Mouse (Mus musculus): ENCODE results near the gene Pde4a. TPM values are rescaled to one million over a fixed set of nuclear protein-coding genes. Genes with fewer than 3 reads are reported as not detected.
A peak's percentile ranks its signal among the peaks of the same experiment; 100 is the strongest.

Pde4a gene
- polyA plus RNA-seq, 1 experiment from 2014 or later, result 9.4 TPM

GRCm38 (mm10) chr9:21149077-21149653 lies 16.3 kb upstream of the Pde4a start:
- WGBS, result 12% methylated on average over 8 of the region's 8 CpGs
- peaks cover 17% of the 10 kb centered on the region for H3K36me3 ChIP-seq
- peak overlapping the region; percentile 85; the same call in 1 of the 2 replicates for H3K27ac ChIP-seq (replicated peaks)
- H3K27me3 ChIP-seq, result no peaks in the 10 kb centered on the region
- H3K4me1 ChIP-seq, result peaks cover 52% of the 10 kb centered on the region
- ATAC-seq (ENCODE audit: insufficient number of reproducible peaks, low FRiP score, low TSS enrichment, low read depth), result no peak
- H3K4me3 ChIP-seq (replicated peaks), result peak overlapping the region; percentile 83
- H3K4me2 ChIP-seq (replicated peaks), result peak overlapping the region; percentile 83
- peak overlapping the region; percentile 78 for H3K9ac ChIP-seq
- H3K9me3 ChIP-seq (replicated peaks), result no peaks in the 10 kb centered on the region

- Histone ChIP-seq H3K4me3 (replicated peaks) (peak within 1 kb of the TSS; percentile 83), H3K4me2 (replicated peaks) (peak within 1 kb of the TSS; percentile 83), H3K27ac (replicated peaks) (peak within 1 kb of the TSS; percentile 85), H3K9ac (peak within 1 kb of the TSS; percentile 78), H3K4me1 (peaks cover 55% of the 10 kb centered on the region), H3K9me3 (replicated peaks) (no peaks in the 10 kb centered on the region), H3K36me3 (peaks cover 10% of the 10 kb centered on the region), H3K27me3 (no peaks in the 10 kb centered on the region)
- ATAC-seq (ENCODE audit: insufficient number of reproducible peaks, low FRiP score, low TSS enrichment, low read depth), result peak; percentile 94
- 3% methylated on average over 56 of the region's 56 CpGs for WGBS
Measured at GRCm38 (mm10) chr9:21149654-21150419, 15.7 kb upstream of the Pde4a start, which contains the start of gene Cdc37. Gene Cdc37 (minus strand): TSS chr9:21149982.

GRCm38 (mm10) chr9:21152715-21153114 lies 12.8 kb upstream of the Pde4a start:
- Histone ChIP-seq H3K9ac (0 out of 2 replicates have a peak overlapping the region, but pooled peaks have one; percentile 16), H3K27ac (replicated peaks) (peak overlapping the region; percentile 85)
- ATAC-seq (ENCODE audit: insufficient number of reproducible peaks, low FRiP score, low TSS enrichment, low read depth), result peak; percentile 12; the same call in 1 of the 2 replicates

GRCm38 (mm10) chr9:21153331-21153730 lies 12.2 kb upstream of the Pde4a start:
- no peaks in the 10 kb centered on the region for H3K27me3 ChIP-seq
- peak overlapping the region; percentile 85 for H3K27ac ChIP-seq (replicated peaks)
- peaks cover 32% of the 10 kb centered on the region for H3K4me1 ChIP-seq
- H3K36me3 ChIP-seq, result no peaks in the 10 kb centered on the region
- H3K4me2 ChIP-seq (replicated peaks), result peak overlapping the region; percentile 76
- peak overlapping the region; percentile 42 for H3K4me3 ChIP-seq (replicated peaks)
- ATAC-seq (ENCODE audit: insufficient number of reproducible peaks, low FRiP score, low TSS enrichment, low read depth), result peak; percentile 35; the same call in 1 of the 2 replicates
- 4% methylated on average over 12 of the region's 12 CpGs for WGBS
- no peaks in the 10 kb centered on the region for H3K9me3 ChIP-seq (replicated peaks)
- peak overlapping the region; percentile 16; the same call in 1 of the 2 replicates for H3K9ac ChIP-seq

More at GRCm38 (mm10) chr9:21152715-21153114, 12.8 kb upstream of the Pde4a start:
- Histone ChIP-seq H3K4me1 (peaks cover 39% of the 10 kb centered on the region), H3K4me2 (replicated peaks) (peak overlapping the region; percentile 76), H3K4me3 (replicated peaks) (peak overlapping the region; percentile 42), H3K9me3 (replicated peaks) (no peaks in the 10 kb centered on the region), H3K27me3 (no peaks in the 10 kb centered on the region), H3K36me3 (no peaks in the 10 kb centered on the region)
- under 1% methylated on average over 11 of the region's 11 CpGs for WGBS

- peak overlapping the region; percentile 16; the same call in 1 of the 2 replicates for H3K9ac ChIP-seq
- H3K4me3 ChIP-seq (replicated peaks), result peak overlapping the region; percentile 42
- H3K9me3 ChIP-seq (replicated peaks), result no peaks in the 10 kb centered on the region
- peak overlapping the region; percentile 76 for H3K4me2 ChIP-seq (replicated peaks)
- ATAC-seq (ENCODE audit: insufficient number of reproducible peaks, low FRiP score, low TSS enrichment, low read depth), result no peak
- peak overlapping the region; percentile 85 for H3K27ac ChIP-seq (replicated peaks)
- H3K36me3 ChIP-seq, result no peaks in the 10 kb centered on the region
- H3K4me1 ChIP-seq, result peaks cover 27% of the 10 kb centered on the region
- H3K27me3 ChIP-seq, result no peaks in the 10 kb centered on the region
- WGBS, result 4% methylated on average over 5 of the region's 5 CpGs
Measured at GRCm38 (mm10) chr9:21153833-21154232, 11.7 kb upstream of the Pde4a start.

GRCm38 (mm10) chr9:21154787-21155186 lies 10.7 kb upstream of the Pde4a start:
- ATAC-seq (ENCODE audit: insufficient number of reproducible peaks, low FRiP score, low TSS enrichment, low read depth), result no peak

GRCm38 (mm10) chr9:21161209-21161909 lies 4.2 kb upstream of the Pde4a start:
- Histone ChIP-seq H3K9me3 (replicated peaks) (no peaks in the 10 kb centered on the region), H3K4me3 (replicated peaks) (peak overlapping the region; percentile 62), H3K4me2 (replicated peaks) (peak overlapping the region; percentile 89), H3K4me1 (peaks cover 28% of the 10 kb centered on the region), H3K27ac (replicated peaks) (no peak overlapping the region), H3K9ac (peak overlapping the region; percentile 60), H3K27me3 (peaks cover 42% of the 10 kb centered on the region), H3K36me3 (no peaks in the 10 kb centered on the region)
- WGBS, result under 1% methylated on average over 52 of the region's 52 CpGs
- peak; percentile 64 for ATAC-seq (ENCODE audit: insufficient number of reproducible peaks, low FRiP score, low TSS enrichment, low read depth)

More at GRCm38 (mm10) chr9:21154787-21155186, 10.7 kb upstream of the Pde4a start:
- no peak overlapping the region for H3K4me2 ChIP-seq (replicated peaks)
- peaks cover 23% of the 10 kb centered on the region for H3K4me1 ChIP-seq
- H3K9ac ChIP-seq, result no peak overlapping the region
- no peak overlapping the region for H3K4me3 ChIP-seq (replicated peaks)
- 84% methylated on average over 3 of the region's 3 CpGs for WGBS
- no peaks in the 10 kb centered on the region for H3K36me3 ChIP-seq
- no peaks in the 10 kb centered on the region for H3K27me3 ChIP-seq
- H3K9me3 ChIP-seq (replicated peaks), result no peaks in the 10 kb centered on the region
- no peak overlapping the region for H3K27ac ChIP-seq (replicated peaks)

- 31% methylated on average over 11 of the region's 11 CpGs for WGBS
- Histone ChIP-seq H3K4me3 (replicated peaks) (peak overlapping the region; percentile 57; the same call in 1 of the 2 replicates), H3K4me2 (replicated peaks) (no peak overlapping the region), H3K27me3 (peaks cover 52% of the 10 kb centered on the region), H3K9ac (no peak overlapping the region), H3K36me3 (no peaks in the 10 kb centered on the region), H3K4me1 (peaks cover 48% of the 10 kb centered on the region), H3K27ac (replicated peaks) (no peak overlapping the region), H3K9me3 (replicated peaks) (no peaks in the 10 kb centered on the region)
- no peak for ATAC-seq (ENCODE audit: insufficient number of reproducible peaks, low FRiP score, low TSS enrichment, low read depth)
Measured at GRCm38 (mm10) chr9:21163086-21164050, 2.1 kb upstream of the Pde4a start.

GRCm38 (mm10) chr9:21164072-21164471 lies 1.4 kb upstream of the Pde4a start:
- Histone ChIP-seq H3K27me3 (peaks cover 52% of the 10 kb centered on the region), H3K9me3 (replicated peaks) (no peaks in the 10 kb centered on the region), H3K27ac (replicated peaks) (no peak overlapping the region), H3K9ac (no peak overlapping the region), H3K4me3 (replicated peaks) (peak overlapping the region; percentile 57), H3K4me1 (peaks cover 55% of the 10 kb centered on the region), H3K36me3 (no peaks in the 10 kb centered on the region), H3K4me2 (replicated peaks) (peak overlapping the region; percentile 99)
- under 1% methylated on average over 26 of the region's 26 CpGs for WGBS
- ATAC-seq (ENCODE audit: insufficient number of reproducible peaks, low FRiP score, low TSS enrichment, low read depth), result no peak

GRCm38 (mm10) chr9:21165952-21166451 lies 488 bp downstream of the Pde4a start:
- H3K4me2 ChIP-seq (replicated peaks), result peak overlapping the region; percentile 99
- H3K9me3 ChIP-seq (replicated peaks), result no peaks in the 10 kb centered on the region
- H3K27me3 ChIP-seq, result peaks cover 52% of the 10 kb centered on the region
- H3K4me3 ChIP-seq (replicated peaks), result peak overlapping the region; percentile 57
- 1% methylated on average over 47 of the region's 47 CpGs for WGBS
- no peak overlapping the region for H3K27ac ChIP-seq (replicated peaks)
- ATAC-seq (ENCODE audit: insufficient number of reproducible peaks, low FRiP score, low TSS enrichment, low read depth), result no peak
- peak overlapping the region; percentile 28 for H3K9ac ChIP-seq
- peaks cover 55% of the 10 kb centered on the region for H3K4me1 ChIP-seq
- no peaks in the 10 kb centered on the region for H3K36me3 ChIP-seq
